Mouse (Mus musculus): ENCODE results near the gene Foxd2. TPM values are rescaled to one million over a fixed set of nuclear protein-coding genes. Genes with fewer than 3 reads are reported as not detected.

Foxd2 gene
- total RNA-seq, 2 experiments from 2014 or later = not detected

DNA sequence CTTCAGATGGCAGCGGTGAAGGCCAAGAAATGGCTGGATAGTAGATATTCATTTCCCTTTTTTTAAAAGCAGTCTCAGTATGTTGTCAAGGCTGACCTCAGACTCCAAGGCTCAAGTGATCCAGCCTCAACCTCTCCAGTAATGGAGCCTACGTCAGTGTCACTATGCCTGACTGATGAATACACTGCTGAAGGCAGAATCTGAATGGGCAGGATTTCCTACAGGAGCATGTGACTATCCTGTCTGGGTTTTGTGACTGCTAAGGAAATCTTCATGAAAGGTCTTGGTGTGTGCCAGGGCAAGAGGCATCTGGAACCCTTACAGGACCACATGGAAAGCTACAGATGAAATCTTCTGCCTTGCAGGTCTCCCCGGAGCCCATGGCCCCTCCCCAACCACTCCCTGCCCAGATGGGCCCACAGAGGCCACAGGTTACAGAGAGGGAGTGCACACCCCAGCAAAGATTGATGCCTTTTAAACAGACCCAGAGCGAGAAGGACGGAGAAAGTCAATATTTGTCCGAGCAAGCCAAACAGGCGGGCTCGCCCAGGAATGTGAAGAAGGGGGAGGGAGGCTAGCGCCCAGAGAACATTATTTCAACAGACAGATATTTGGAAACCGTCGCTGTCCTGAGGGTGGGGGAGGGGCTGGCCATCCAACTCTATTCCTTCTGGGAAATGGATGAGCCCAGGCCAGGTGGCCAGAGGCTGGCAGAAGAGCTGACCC, 38.7 kb downstream of the Foxd2 start:
- no peak for ATAC-seq (replicated peaks; ENCODE audit: low FRiP score, poor library complexity, severe bottlenecking)

DNA sequence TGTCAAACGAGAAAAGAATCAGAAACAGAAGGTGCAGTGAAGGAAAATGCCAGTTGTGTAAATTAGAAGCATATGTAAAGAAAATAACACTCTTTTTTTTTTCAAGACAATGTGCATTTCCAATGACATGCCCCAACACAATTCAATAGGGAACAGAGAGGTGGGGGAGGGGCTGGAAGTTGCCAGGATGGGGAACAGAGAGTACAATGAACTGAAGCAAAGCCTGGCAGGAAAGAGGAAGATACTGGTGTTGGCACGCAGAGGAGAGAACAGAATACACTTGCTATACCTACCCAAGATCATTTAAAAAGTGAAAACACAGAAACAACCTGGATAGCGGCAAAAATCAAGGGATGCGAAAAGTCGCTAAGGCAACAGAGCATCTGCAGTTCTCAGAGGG, 45.5 kb downstream of the Foxd2 start:
- no peak for ATAC-seq (replicated peaks; ENCODE audit: low FRiP score, poor library complexity, severe bottlenecking)

- ATAC-seq (replicated peaks; ENCODE audit: low FRiP score, poor library complexity, severe bottlenecking) = no peak
Measured at GRCm38 (mm10) chr4:114858426-114858825, 50.2 kb downstream of the Foxd2 start.

Other genes starting within 250 kb of the Foxd2 start
- gene Gm12830, start 87.2 kb downstream of the Foxd2 start, total RNA-seq (2015; ENCODE audit: low replicate concordance) = not detected in 2 replicates
- not detected in 2 replicates for gene Gm12830, start 87.2 kb downstream of the Foxd2 start, total RNA-seq (2017; ENCODE audit: low replicate concordance)
- gene Foxe3, start 17.1 kb upstream of the Foxd2 start, total RNA-seq (2015; ENCODE audit: low replicate concordance) = not detected in 2 replicates
- gene Foxe3, start 17.1 kb upstream of the Foxd2 start, total RNA-seq (2017; ENCODE audit: low replicate concordance) = not detected in 2 replicates
- gene Cmpk1, start 78.4 kb upstream of the Foxd2 start, total RNA-seq (2015; ENCODE audit: low replicate concordance) = 20.9 and 31.3 TPM in 2 replicates
- 19.4 and 29.1 TPM in 2 replicates for gene Cmpk1, start 78.4 kb upstream of the Foxd2 start, total RNA-seq (2017; ENCODE audit: low replicate concordance)
- gene Stil, start 91.3 kb upstream of the Foxd2 start, total RNA-seq (2015; ENCODE audit: low replicate concordance) = 9.4 and 17.6 TPM in 2 replicates
- gene Stil, start 91.3 kb upstream of the Foxd2 start, total RNA-seq (2017; ENCODE audit: low replicate concordance) = 20.1 and 22.8 TPM in 2 replicates
- gene Tal1, start 147.6 kb upstream of the Foxd2 start, total RNA-seq (2015; ENCODE audit: low replicate concordance) = 75.1 and 94.0 TPM in 2 replicates
- 92.9 and 102 TPM in 2 replicates for gene Tal1, start 147.6 kb upstream of the Foxd2 start, total RNA-seq (2017; ENCODE audit: low replicate concordance)
- 377 and 402 TPM in 2 replicates for gene Pdzk1ip1, start 179.8 kb upstream of the Foxd2 start, total RNA-seq (2015; ENCODE audit: low replicate concordance)
- 332 and 366 TPM in 2 replicates for gene Pdzk1ip1, start 179.8 kb upstream of the Foxd2 start, total RNA-seq (2017; ENCODE audit: low replicate concordance)
- not detected in 2 replicates for gene Cyp4x1, start 225.4 kb upstream of the Foxd2 start, total RNA-seq (2015; ENCODE audit: low replicate concordance)
- not detected in 2 replicates for gene Cyp4x1, start 225.4 kb upstream of the Foxd2 start, total RNA-seq (2017; ENCODE audit: low replicate concordance)

Data from erythroblast, adult 5-6 weeks (primary cell).